Mouse (Mus musculus): Measurements from ENCODE around the gene Lrp5.
"Not testable (repeated sequence)": the region's sequence is repeated elsewhere in the genome, so short reads cannot be mapped to it uniquely, and the experiment has no call there.

The Lrp5 gene

GRCm38 (mm10) chr19:3684414-3684813, 1.9 kb downstream of the Lrp5 start:
- DNase-seq (ENCODE audit: low read depth, low spot score): no peak
- Histone ChIP-seq H3K36me3 (ENCODE audit: control insufficient read depth, insufficient read depth, low read length, poor library complexity, severe bottlenecking) (no peaks in the 10 kb centered on the region), H3K27me3 (ENCODE audit: control insufficient read depth, insufficient read depth, low read length, poor library complexity, severe bottlenecking) (no peaks in the 10 kb centered on the region; the same call in 1 of the 2 replicates)

GRCm38 (mm10) chr19:3681310-3681934, 4.9 kb downstream of the Lrp5 start:
- no peak for DNase-seq (ENCODE audit: low read depth, low spot score)
- no peaks in the 10 kb centered on the region; the same call in 1 of the 2 replicates for H3K27me3 ChIP-seq (ENCODE audit: control insufficient read depth, insufficient read depth, low read length, poor library complexity, severe bottlenecking)
- H3K36me3 ChIP-seq (ENCODE audit: control insufficient read depth, insufficient read depth, low read length, poor library complexity, severe bottlenecking): no peaks in the 10 kb centered on the region

- H3K27me3 ChIP-seq (ENCODE audit: control insufficient read depth, insufficient read depth, low read length, poor library complexity, severe bottlenecking): no peaks in the 10 kb centered on the region
- no peaks in the 10 kb centered on the region for H3K36me3 ChIP-seq (ENCODE audit: control insufficient read depth, insufficient read depth, low read length, poor library complexity, severe bottlenecking)
- DNase-seq (ENCODE audit: low read depth, low spot score): no peak
These were observed 5.6 kb downstream of the Lrp5 start for GRCm38 (mm10) chr19:3680732-3681131.

- Histone ChIP-seq H3K27me3 (ENCODE audit: control insufficient read depth, insufficient read depth, low read length, poor library complexity, severe bottlenecking) (no peaks in the 10 kb centered on the region), H3K36me3 (ENCODE audit: control insufficient read depth, insufficient read depth, low read length, poor library complexity, severe bottlenecking) (no peaks in the 10 kb centered on the region)
- DNase-seq (ENCODE audit: low read depth, low spot score): no peak
These were observed 12.1 kb downstream of the Lrp5 start for GRCm38 (mm10) chr19:3674122-3674855.

- H3K27me3 ChIP-seq (ENCODE audit: control insufficient read depth, insufficient read depth, low read length, poor library complexity, severe bottlenecking): no peaks in the 10 kb centered on the region
- no peaks in the 10 kb centered on the region for H3K36me3 ChIP-seq (ENCODE audit: control insufficient read depth, insufficient read depth, low read length, poor library complexity, severe bottlenecking)
- DNase-seq (ENCODE audit: low read depth, low spot score): peak; percentile 29
These were observed 13.2 kb downstream of the Lrp5 start for GRCm38 (mm10) chr19:3673149-3673548.

- H3K27me3 ChIP-seq (ENCODE audit: control insufficient read depth, insufficient read depth, low read length, poor library complexity, severe bottlenecking): no peaks in the 10 kb centered on the region
- H3K36me3 ChIP-seq (ENCODE audit: control insufficient read depth, insufficient read depth, low read length, poor library complexity, severe bottlenecking): no peaks in the 10 kb centered on the region
- DNase-seq (ENCODE audit: low read depth, low spot score): peak; percentile 11
These were observed 17.3 kb downstream of the Lrp5 start for GRCm38 (mm10) chr19:3669100-3669499.

GRCm38 (mm10) chr19:3668551-3668950, 17.8 kb downstream of the Lrp5 start:
- DNase-seq (ENCODE audit: low read depth, low spot score): no peak
- H3K27me3 ChIP-seq (ENCODE audit: control insufficient read depth, insufficient read depth, low read length, poor library complexity, severe bottlenecking): no peaks in the 10 kb centered on the region

GRCm38 (mm10) chr19:3667979-3668378, 18.4 kb downstream of the Lrp5 start:
- peak; percentile 67 for DNase-seq (ENCODE audit: low read depth, low spot score)
- Histone ChIP-seq H3K27me3 (ENCODE audit: control insufficient read depth, insufficient read depth, low read length, poor library complexity, severe bottlenecking) (no peaks in the 10 kb centered on the region), H3K36me3 (ENCODE audit: control insufficient read depth, insufficient read depth, low read length, poor library complexity, severe bottlenecking) (no peaks in the 10 kb centered on the region)

More at GRCm38 (mm10) chr19:3668551-3668950, 17.8 kb downstream of the Lrp5 start:
- no peaks in the 10 kb centered on the region for H3K36me3 ChIP-seq (ENCODE audit: control insufficient read depth, insufficient read depth, low read length, poor library complexity, severe bottlenecking)

- H3K36me3 ChIP-seq (ENCODE audit: control insufficient read depth, insufficient read depth, low read length, poor library complexity, severe bottlenecking): no peaks in the 10 kb centered on the region
- no peak for DNase-seq (ENCODE audit: low read depth, low spot score)
- no peaks in the 10 kb centered on the region for H3K27me3 ChIP-seq (ENCODE audit: control insufficient read depth, insufficient read depth, low read length, poor library complexity, severe bottlenecking)
These were observed 19.0 kb downstream of the Lrp5 start for GRCm38 (mm10) chr19:3667155-3667895.

GRCm38 (mm10) chr19:3666632-3667031, 19.7 kb downstream of the Lrp5 start:
- H3K36me3 ChIP-seq (ENCODE audit: control insufficient read depth, insufficient read depth, low read length, poor library complexity, severe bottlenecking): no peaks in the 10 kb centered on the region

GRCm38 (mm10) chr19:3665510-3665909, 20.9 kb downstream of the Lrp5 start:
- Histone ChIP-seq H3K27me3 (ENCODE audit: control insufficient read depth, insufficient read depth, low read length, poor library complexity, severe bottlenecking) (no peaks in the 10 kb centered on the region), H3K36me3 (ENCODE audit: control insufficient read depth, insufficient read depth, low read length, poor library complexity, severe bottlenecking) (no peaks in the 10 kb centered on the region)
- DNase-seq (ENCODE audit: low read depth, low spot score): peak; percentile 13

More at GRCm38 (mm10) chr19:3666632-3667031, 19.7 kb downstream of the Lrp5 start:
- no peak for DNase-seq (ENCODE audit: low read depth, low spot score)
- H3K27me3 ChIP-seq (ENCODE audit: control insufficient read depth, insufficient read depth, low read length, poor library complexity, severe bottlenecking): no peaks in the 10 kb centered on the region

- no peak for DNase-seq (ENCODE audit: low read depth, low spot score)
- Histone ChIP-seq H3K27me3 (ENCODE audit: control insufficient read depth, insufficient read depth, low read length, poor library complexity, severe bottlenecking) (no peaks in the 10 kb centered on the region), H3K36me3 (ENCODE audit: control insufficient read depth, insufficient read depth, low read length, poor library complexity, severe bottlenecking) (no peaks in the 10 kb centered on the region)
These were observed 28.4 kb downstream of the Lrp5 start for GRCm38 (mm10) chr19:3657947-3658346.

GRCm38 (mm10) chr19:3657065-3657464, 29.3 kb downstream of the Lrp5 start:
- DNase-seq (ENCODE audit: low read depth, low spot score); H3K36me3 ChIP-seq (ENCODE audit: control insufficient read depth, insufficient read depth, low read length, poor library complexity, severe bottlenecking); H3K27me3 ChIP-seq (ENCODE audit: control insufficient read depth, insufficient read depth, low read length, poor library complexity, severe bottlenecking): not testable (repeated sequence)

- H3K36me3 ChIP-seq (ENCODE audit: control insufficient read depth, insufficient read depth, low read length, poor library complexity, severe bottlenecking): no peaks in the 10 kb centered on the region
- DNase-seq (ENCODE audit: low read depth, low spot score): no peak
- H3K27me3 ChIP-seq (ENCODE audit: control insufficient read depth, insufficient read depth, low read length, poor library complexity, severe bottlenecking): no peaks in the 10 kb centered on the region
These were observed 30.2 kb downstream of the Lrp5 start for GRCm38 (mm10) chr19:3656144-3656543.

GRCm38 (mm10) chr19:3654940-3655339, 31.4 kb downstream of the Lrp5 start:
- no peak for DNase-seq (ENCODE audit: low read depth, low spot score)
- H3K36me3 ChIP-seq (ENCODE audit: control insufficient read depth, insufficient read depth, low read length, poor library complexity, severe bottlenecking): no peaks in the 10 kb centered on the region
- no peaks in the 10 kb centered on the region for H3K27me3 ChIP-seq (ENCODE audit: control insufficient read depth, insufficient read depth, low read length, poor library complexity, severe bottlenecking)

Measured in splenic B cell, adult 2 months (primary cell).